Mouse (Mus musculus) olfactory bulb, adult 2 months (tissue): ENCODE results near the gene Zbtb8os.

Experiments
- CTCF ChIP-seq: fragments of 200-500 bp; IDR thresholded peaks from 2 replicates; pipeline ENCODE4 v1.5.1; 2012; ENCODE audit warnings: low read depth, mild to moderate bottlenecking, low read length, moderate library complexity; ENCODE audit not compliant: insufficient read depth
- POLR2A ChIP-seq: fragments of 200-500 bp; IDR thresholded peaks from 2 replicates; pipeline ENCODE4 v1.6.1; 2012; ENCODE audit warnings: mild to moderate bottlenecking, low read depth, low read length, moderate library complexity; ENCODE audit not compliant: insufficient read depth

GRCm38 (mm10) chr4:129381148-129381547 is 45.7 kb downstream of the Zbtb8os start:
- TF ChIP-seq CTCF (no peak), POLR2A (no peak)
